Mouse (Mus musculus) hindbrain, embryonic 10.5 days (tissue): ENCODE measurements around the gene Spag7. TPM values are rescaled to one million over a fixed set of nuclear protein-coding genes. Genes with fewer than 3 reads are reported as not detected.

Source experiments
- DNase-seq: peaks from one replicate; pipeline ENCODE4 v3.0.0-alpha.2; 2017; ENCODE audit warnings: low spot score
- H3K27ac ChIP-seq: fragments of 300-500 bp; sonication (generic); 2 replicates; pipeline ENCODE4 v1.5.1; 2016; ENCODE audit warnings: mild to moderate bottlenecking, moderate library complexity
- H3K27me3 ChIP-seq: fragments of 300-500 bp; sonication (generic); 2 replicates; pipeline ENCODE4 v1.6.1; 2016; ENCODE audit warnings: mild to moderate bottlenecking; ENCODE audit not compliant: poor library complexity, insufficient read depth, severe bottlenecking
- H3K36me3 ChIP-seq: fragments of 300-500 bp; sonication (generic); 2 replicates; pipeline ENCODE4 v1.6.1; 2016; ENCODE audit warnings: mild to moderate bottlenecking, moderate library complexity
- H3K4me1 ChIP-seq: fragments of 300-500 bp; sonication (generic); replicated peaks from 2 replicates; pipeline ENCODE4 v1.6.1; 2016; ENCODE audit warnings: mild to moderate bottlenecking
- H3K4me3 ChIP-seq: fragments of 300-500 bp; sonication (generic); 2 replicates; pipeline ENCODE4 v1.5.1; 2016; ENCODE audit warnings: mild to moderate bottlenecking, moderate library complexity
- H3K9me3 ChIP-seq: fragments of 300-500 bp; sonication (generic); 2 replicates; pipeline ENCODE4 v1.6.1; 2016; ENCODE audit warnings: mild to moderate bottlenecking, moderate library complexity
- WGBS: fragments of 180-500 bp; shearing (Covaris S2); methylation state at CpG from one replicate; pipeline ENCODE4 v1.1.7; 2016; 5-methylcytosine and 5-hydroxymethylcytosine counted together
- polyA plus RNA-seq: library from polyadenylated mRNA; unstranded; fragments of >200 nt; fragmentation: Nextera tagmentation; extraction: Ambion mirVana; gene quantifications from 2 replicates; pipeline ENCODE4 v1.2.1, GENCODE M21; 2016

Spag7 gene
- polyA plus RNA-seq, 1 experiment from 2014 or later: 185 TPM

GRCm38 (mm10) chr11:70643051-70643450 lies 26.2 kb downstream of the Spag7 start:
- peaks cover 24% of the 10 kb centered on the region for H3K4me1 ChIP-seq
- no peaks in the 10 kb centered on the region for H3K27me3 ChIP-seq
- no peak overlapping the region for H3K4me3 ChIP-seq
- WGBS: 90% methylated on average over 6 of the region's 6 CpGs
- no peak overlapping the region for H3K27ac ChIP-seq
- H3K9me3 ChIP-seq: no peaks in the 10 kb centered on the region
- no peak for DNase-seq
- H3K36me3 ChIP-seq: peaks cover 33% of the 10 kb centered on the region

- DNase-seq: no peak
- WGBS: 85% methylated on average over 7 of the region's 7 CpGs
- no peaks in the 10 kb centered on the region for H3K9me3 ChIP-seq
- no peak overlapping the region for H3K4me3 ChIP-seq
- no peaks in the 10 kb centered on the region for H3K27me3 ChIP-seq
- H3K36me3 ChIP-seq: peaks cover 33% of the 10 kb centered on the region
- no peak overlapping the region for H3K27ac ChIP-seq
- peaks cover 16% of the 10 kb centered on the region for H3K4me1 ChIP-seq
Measured at GRCm38 (mm10) chr11:70641241-70641640, 28.0 kb downstream of the Spag7 start.

- Histone ChIP-seq H3K9me3 (no peaks in the 10 kb centered on the region), H3K27me3 (no peaks in the 10 kb centered on the region), H3K36me3 (peaks cover 25% of the 10 kb centered on the region), H3K4me1 (peaks cover 3% of the 10 kb centered on the region; the same call in 1 of the 2 replicates), H3K27ac (no peak overlapping the region), H3K4me3 (no peak overlapping the region)
- no peak for DNase-seq
- WGBS: 87% methylated on average over 8 of the region's 8 CpGs
Measured at GRCm38 (mm10) chr11:70639976-70640375, 29.2 kb downstream of the Spag7 start.

- Histone ChIP-seq H3K9me3 (no peaks in the 10 kb centered on the region), H3K4me1 (no peaks in the 10 kb centered on the region), H3K36me3 (peaks cover 13% of the 10 kb centered on the region), H3K27me3 (no peaks in the 10 kb centered on the region), H3K4me3 (no peak within 1 kb of the TSS), H3K27ac (no peak within 1 kb of the TSS)
- DNase-seq: no peak
- WGBS: 41% methylated on average over 5 of the region's 5 CpGs
Measured at GRCm38 (mm10) chr11:70638714-70639278, 30.4 kb downstream of the Spag7 start, which contains the start of gene Gp1ba. Gene Gp1ba, plus strand, starts transcription at chr11:70639122.

- no peak overlapping the region for H3K27ac ChIP-seq
- H3K4me3 ChIP-seq: no peak overlapping the region
- no peaks in the 10 kb centered on the region for H3K9me3 ChIP-seq
- H3K4me1 ChIP-seq: no peaks in the 10 kb centered on the region
- H3K27me3 ChIP-seq: no peaks in the 10 kb centered on the region
- WGBS: 88% methylated on average over 1 of the region's 1 CpGs
- peaks cover 8% of the 10 kb centered on the region for H3K36me3 ChIP-seq
- no peak for DNase-seq
Measured at GRCm38 (mm10) chr11:70638293-70638692, 30.9 kb downstream of the Spag7 start.

GRCm38 (mm10) chr11:70637764-70638163 lies 31.5 kb downstream of the Spag7 start:
- Histone ChIP-seq H3K9me3 (no peaks in the 10 kb centered on the region), H3K27me3 (no peaks in the 10 kb centered on the region), H3K36me3 (peaks cover 2% of the 10 kb centered on the region), H3K4me1 (no peaks in the 10 kb centered on the region), H3K27ac (no peak overlapping the region), H3K4me3 (no peak overlapping the region)
- WGBS: 94% methylated on average over 1 of the region's 1 CpGs
- DNase-seq: no peak

- 84% methylated on average over 4 of the region's 4 CpGs for WGBS
- H3K9me3 ChIP-seq: no peaks in the 10 kb centered on the region
- H3K4me1 ChIP-seq: no peaks in the 10 kb centered on the region
- H3K36me3 ChIP-seq: no peaks in the 10 kb centered on the region
- H3K27ac ChIP-seq: no peak overlapping the region
- no peak for DNase-seq
- H3K27me3 ChIP-seq: no peaks in the 10 kb centered on the region
- H3K4me3 ChIP-seq: no peak overlapping the region
Measured at GRCm38 (mm10) chr11:70635601-70636000, 33.6 kb downstream of the Spag7 start.

GRCm38 (mm10) chr11:70630129-70630528 lies 39.1 kb downstream of the Spag7 start:
- 71% methylated on average over 7 of the region's 7 CpGs for WGBS
- Histone ChIP-seq H3K36me3 (no peaks in the 10 kb centered on the region), H3K27ac (no peak overlapping the region), H3K27me3 (no peaks in the 10 kb centered on the region), H3K4me1 (no peaks in the 10 kb centered on the region), H3K4me3 (no peak overlapping the region), H3K9me3 (no peaks in the 10 kb centered on the region)
- DNase-seq: no peak

- Histone ChIP-seq H3K27ac (no peak overlapping the region), H3K9me3 (no peaks in the 10 kb centered on the region), H3K4me1 (no peaks in the 10 kb centered on the region), H3K36me3 (no peaks in the 10 kb centered on the region), H3K4me3 (no peak overlapping the region), H3K27me3 (no peaks in the 10 kb centered on the region)
- DNase-seq: no peak
- 63% methylated on average over 5 of the region's 5 CpGs for WGBS
Measured at GRCm38 (mm10) chr11:70629557-70629956, 39.7 kb downstream of the Spag7 start.

GRCm38 (mm10) chr11:70628431-70628830 lies 40.8 kb downstream of the Spag7 start:
- H3K36me3 ChIP-seq: no peaks in the 10 kb centered on the region
- 82% methylated on average over 2 of the region's 2 CpGs for WGBS
- no peaks in the 10 kb centered on the region for H3K9me3 ChIP-seq
- no peak for DNase-seq
- H3K27ac ChIP-seq: no peak overlapping the region
- no peak overlapping the region for H3K4me3 ChIP-seq
- no peaks in the 10 kb centered on the region for H3K4me1 ChIP-seq
- H3K27me3 ChIP-seq: no peaks in the 10 kb centered on the region

- H3K9me3 ChIP-seq: no peaks in the 10 kb centered on the region
- H3K4me3 ChIP-seq: no peak overlapping the region
- H3K36me3 ChIP-seq: no peaks in the 10 kb centered on the region
- no peak overlapping the region for H3K27ac ChIP-seq
- WGBS: 69% methylated on average over 4 of the region's 4 CpGs
- DNase-seq: no peak
- H3K4me1 ChIP-seq: peaks cover 4% of the 10 kb centered on the region; the same call in 1 of the 2 replicates
- no peaks in the 10 kb centered on the region for H3K27me3 ChIP-seq
Measured at GRCm38 (mm10) chr11:70626877-70627276, 42.3 kb downstream of the Spag7 start.

GRCm38 (mm10) chr11:70625473-70625872 lies 43.7 kb downstream of the Spag7 start:
- Histone ChIP-seq H3K4me1 (peaks cover 6% of the 10 kb centered on the region; the same call in 1 of the 2 replicates), H3K9me3 (no peaks in the 10 kb centered on the region), H3K27me3 (no peaks in the 10 kb centered on the region), H3K4me3 (no peak overlapping the region), H3K27ac (no peak overlapping the region), H3K36me3 (no peaks in the 10 kb centered on the region)
- 51% methylated on average over 4 of the region's 4 CpGs for WGBS
- peak; percentile 55 for DNase-seq

- no peak for DNase-seq
- WGBS: 82% methylated on average over 10 of the region's 10 CpGs
- Histone ChIP-seq H3K36me3 (no peaks in the 10 kb centered on the region), H3K9me3 (no peaks in the 10 kb centered on the region), H3K27me3 (no peaks in the 10 kb centered on the region), H3K4me1 (peaks cover 6% of the 10 kb centered on the region; the same call in 1 of the 2 replicates), H3K4me3 (no peak overlapping the region), H3K27ac (no peak overlapping the region)
Measured at GRCm38 (mm10) chr11:70623053-70623742, 46.0 kb downstream of the Spag7 start.
